Mouse (Mus musculus): ENCODE data around the gene Gm11172.
A peak's percentile ranks its signal among the peaks of the same experiment; 100 is the strongest.
"Not testable (repeated sequence)": the region's sequence is repeated elsewhere in the genome, so short reads cannot be mapped to it uniquely, and the experiment has no call there.

Gm11172 gene

DNA sequence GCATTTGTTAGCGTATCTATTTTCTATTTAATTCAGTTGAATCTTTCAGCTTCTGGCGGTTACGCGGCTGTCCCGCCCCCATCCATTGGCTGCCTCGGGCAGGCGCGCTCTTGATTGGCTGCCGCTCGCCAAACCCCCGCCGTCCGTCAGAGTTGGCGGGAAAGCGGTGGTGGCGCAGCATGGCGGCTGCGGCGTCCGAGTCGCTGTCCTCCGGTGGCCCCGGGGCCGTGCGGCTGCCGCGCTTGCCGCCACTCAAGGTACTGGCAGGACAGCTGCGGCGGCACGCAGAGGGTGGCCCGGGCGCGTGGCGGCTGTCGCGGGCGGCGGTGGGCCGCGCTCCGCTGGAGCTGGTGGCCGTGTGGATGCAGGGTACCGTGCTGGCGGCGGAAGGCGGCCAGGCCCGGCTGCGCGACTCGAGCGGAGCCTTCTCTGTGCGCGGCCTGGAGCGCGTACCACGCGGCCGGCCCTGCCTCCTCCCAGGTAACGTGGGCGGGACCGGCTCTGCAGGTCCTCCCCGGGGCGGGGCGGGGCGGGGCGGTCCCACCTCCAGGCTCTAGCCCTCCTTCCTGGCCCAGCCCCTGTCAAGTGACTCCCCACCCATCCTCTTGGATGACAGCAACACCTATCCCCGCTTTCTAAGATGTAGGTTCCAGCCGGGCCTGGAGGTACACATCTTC lies 22.3 kb downstream of the Gm11172 start, which contains the start of gene Rmi2:
Rmi2 (plus strand) TSS at position 149 of the 677 bp plus-strand sequence.
- peak; percentile 81 to 83 for DNase-seq

- peak; percentile 60 to 82 for DNase-seq
These were observed 23.7 kb downstream of the Gm11172 start for GRCm38 (mm10) chr16:10836388-10836787.

DNA sequence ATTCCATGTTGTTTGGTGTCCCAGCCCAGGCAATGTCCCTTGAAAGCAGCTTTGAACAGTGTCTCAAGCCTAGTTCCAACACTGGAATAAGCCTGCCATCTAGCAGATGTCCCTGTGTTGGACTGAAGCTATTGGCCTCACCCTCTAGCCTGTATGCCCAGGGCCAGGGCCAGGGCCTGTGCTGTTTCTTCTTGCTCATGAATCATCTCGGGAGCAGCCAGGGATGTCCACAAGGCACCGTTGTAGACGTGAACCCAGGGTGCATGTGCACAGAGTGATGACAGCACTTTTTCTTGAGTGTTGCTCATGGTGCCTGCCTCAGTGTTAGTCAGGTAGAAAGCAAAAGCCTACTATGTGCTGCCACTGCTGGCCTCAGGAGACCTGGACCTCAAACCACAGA lies 24.5 kb downstream of the Gm11172 start:
- DNase-seq, result no peak

DNA sequence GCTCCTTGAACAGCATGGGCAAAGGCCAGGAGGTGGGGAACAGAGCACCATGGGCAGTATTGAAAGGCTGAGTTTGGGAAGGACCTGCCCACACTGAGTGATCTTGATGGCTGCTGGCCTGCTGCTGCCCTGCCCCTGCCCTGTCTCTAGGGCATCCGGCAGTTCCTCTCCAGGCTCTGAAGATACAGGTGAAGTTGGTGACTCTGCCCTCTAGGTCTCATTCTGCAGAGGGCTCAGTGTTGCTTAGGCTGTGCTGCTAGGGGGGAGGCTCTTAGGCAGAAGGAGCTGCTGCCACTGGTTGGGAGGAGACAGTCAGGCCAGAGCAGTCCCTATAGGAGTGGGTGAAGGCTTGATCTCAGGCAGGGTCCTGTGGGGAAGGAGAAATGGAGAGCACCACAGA lies 25.2 kb downstream of the Gm11172 start:
- DNase-seq, result peak; percentile 51 to 69

DNA sequence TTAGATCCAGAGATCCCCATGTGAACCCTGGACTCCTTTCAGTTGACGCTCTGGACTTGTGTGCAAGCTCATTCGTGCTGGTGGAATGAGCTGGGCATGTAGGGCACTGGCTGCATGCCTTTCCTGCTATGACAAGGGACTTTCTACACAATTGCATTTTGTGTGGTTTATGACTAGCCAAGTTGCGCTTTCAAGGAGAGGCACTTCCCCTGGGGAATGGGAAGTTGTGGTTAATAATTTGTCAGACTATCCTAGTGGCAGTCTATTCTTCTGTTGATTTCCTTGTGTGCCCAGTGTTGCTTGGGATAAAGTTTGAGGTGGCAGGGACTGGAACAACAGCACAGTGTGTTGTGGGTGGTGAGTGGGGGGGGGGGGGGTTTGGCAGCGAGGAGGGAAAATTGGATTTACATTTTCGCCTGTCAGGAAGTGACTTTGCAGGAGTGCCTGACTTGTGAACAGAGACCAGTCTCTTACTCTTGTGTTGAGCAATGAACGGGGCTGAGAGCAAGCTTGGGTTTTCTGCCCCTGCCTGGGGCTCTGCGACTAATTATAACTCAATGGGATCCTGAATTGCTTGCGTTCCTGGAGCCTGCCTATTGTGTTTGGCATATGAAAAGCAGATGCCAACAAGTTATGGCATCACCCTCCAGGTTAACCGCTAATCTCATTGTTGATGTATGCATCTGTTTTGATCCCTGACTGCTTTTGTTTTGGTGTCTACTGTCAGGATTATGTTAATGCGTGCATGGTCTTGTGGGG lies 26.0 kb downstream of the Gm11172 start:
- no peak for DNase-seq

- no peak for DNase-seq
These were observed 27.3 kb downstream of the Gm11172 start for GRCm38 (mm10) chr16:10840018-10840417.

DNA sequence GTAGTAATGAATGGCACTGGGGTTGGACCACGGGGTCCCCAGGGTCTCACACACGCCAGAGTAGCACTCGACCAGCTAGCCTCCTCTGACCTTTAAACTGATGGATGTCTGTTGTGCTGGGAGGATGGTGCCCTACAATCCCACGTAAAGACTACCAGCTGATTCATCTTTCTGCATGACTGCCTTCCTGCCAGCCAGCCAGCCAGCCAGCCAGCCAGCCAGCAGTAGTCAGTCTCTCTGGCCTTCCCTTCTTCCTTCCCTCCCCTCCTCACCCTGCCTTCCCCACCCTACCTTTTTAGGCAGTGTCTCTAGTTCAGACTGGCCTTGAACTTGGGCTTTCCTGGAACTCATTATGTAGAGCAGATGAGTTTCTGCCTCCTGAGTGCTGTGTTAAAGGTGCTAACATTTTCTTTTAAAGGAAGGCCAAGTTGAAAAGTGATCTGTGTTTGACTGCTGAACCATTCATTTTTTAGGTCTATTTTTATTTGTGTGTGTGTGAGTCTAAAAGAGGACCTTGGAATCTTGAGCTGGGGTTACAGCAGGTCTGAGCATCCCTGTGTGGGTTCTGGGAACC lies 29.7 kb downstream of the Gm11172 start:
- DNase-seq, result no peak

- DNase-seq, result peak; percentile 69 to 83
These were observed 31.0 kb downstream of the Gm11172 start for GRCm38 (mm10) chr16:10843486-10844318.

DNA sequence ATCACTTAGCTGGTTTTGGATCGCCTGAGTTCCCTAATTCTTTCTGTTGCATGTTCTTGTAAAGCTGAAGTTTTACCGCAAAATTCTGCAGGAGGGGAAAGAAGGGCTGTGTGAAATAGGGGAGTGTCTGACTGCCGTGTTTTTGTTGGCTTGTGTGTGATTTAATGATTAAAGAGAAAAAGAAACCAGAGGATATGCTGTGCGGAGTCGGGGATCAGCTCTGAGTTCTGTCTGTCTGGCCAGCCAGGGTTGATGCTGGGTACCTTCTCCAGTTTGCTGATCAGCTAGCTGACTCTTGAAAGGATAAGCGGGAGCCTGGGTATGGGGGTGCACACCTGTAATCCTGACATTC lies 31.6 kb downstream of the Gm11172 start:
- no peak for DNase-seq

- DNase-seq, result no peak
These were observed 33.2 kb downstream of the Gm11172 start for GRCm38 (mm10) chr16:10845952-10846351.

DNA sequence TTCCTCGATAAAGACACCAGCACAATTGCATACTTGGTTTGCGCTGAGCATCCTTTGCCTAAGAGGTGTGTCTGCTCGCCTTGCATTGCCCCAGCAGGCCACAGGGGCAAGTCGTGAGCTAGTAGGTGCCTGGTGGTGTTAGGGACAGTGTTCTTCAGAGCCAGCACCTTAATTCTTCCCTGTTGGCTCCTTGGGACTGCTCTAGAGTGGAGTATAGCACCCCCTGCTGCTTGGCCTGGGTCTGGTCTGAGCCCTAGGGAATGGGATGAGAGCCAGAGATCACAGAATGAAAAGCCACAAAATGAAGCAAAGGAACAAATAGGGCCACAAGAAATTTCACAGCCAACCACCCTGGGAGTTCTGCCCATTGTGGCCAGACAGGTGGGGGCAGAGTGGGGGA lies 33.8 kb downstream of the Gm11172 start:
- peak; percentile 47 to 63 for DNase-seq

DNA sequence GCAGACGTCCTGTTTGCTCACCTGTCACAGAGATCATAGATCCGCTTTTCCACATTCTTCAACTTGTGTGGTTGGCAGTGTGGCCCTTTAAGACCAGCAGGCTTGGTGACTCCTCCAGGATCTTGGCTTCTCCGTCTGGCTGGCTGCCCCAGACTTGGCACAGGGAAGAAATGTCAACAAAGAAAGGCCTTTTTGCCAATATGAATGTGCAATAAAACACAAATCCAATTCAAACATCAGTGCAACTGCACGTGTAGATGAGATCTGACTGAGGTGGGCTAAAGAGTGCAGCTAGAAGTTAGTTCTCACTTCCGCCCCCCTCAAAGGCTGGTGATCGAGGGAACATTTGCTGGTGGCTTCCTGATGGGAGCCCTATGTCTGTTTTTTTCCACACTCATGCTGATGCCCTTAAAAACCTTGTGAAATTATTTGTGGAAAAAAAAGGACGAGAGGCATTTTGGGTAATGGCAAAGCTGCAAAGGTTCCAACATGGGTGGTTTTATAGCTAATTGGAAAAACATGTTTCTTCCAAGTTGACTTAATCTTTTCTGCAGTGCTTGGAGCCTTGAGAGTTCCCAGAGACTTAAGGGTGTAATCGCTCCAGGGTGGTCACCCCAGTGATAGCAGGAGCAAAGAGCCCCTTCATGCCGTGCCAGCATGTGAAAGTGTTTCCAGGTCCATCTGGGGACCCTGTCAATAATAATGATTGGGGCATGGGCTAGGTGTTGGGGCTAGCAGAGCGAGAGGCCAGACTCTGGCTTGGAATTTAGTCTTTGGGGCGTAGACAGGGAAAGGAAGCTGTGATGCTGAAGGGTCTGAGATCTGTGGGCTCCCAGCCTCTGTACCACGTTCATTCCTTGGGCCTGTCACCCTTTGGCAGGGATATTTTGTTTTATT lies 37.5 kb downstream of the Gm11172 start:
- no peak for DNase-seq

- no peak for DNase-seq
These were observed 38.2 kb downstream of the Gm11172 start for GRCm38 (mm10) chr16:10850905-10851304.

- not testable (repeated sequence) for DNase-seq
These were observed 39.5 kb downstream of the Gm11172 start for GRCm38 (mm10) chr16:10852216-10852615.

DNA sequence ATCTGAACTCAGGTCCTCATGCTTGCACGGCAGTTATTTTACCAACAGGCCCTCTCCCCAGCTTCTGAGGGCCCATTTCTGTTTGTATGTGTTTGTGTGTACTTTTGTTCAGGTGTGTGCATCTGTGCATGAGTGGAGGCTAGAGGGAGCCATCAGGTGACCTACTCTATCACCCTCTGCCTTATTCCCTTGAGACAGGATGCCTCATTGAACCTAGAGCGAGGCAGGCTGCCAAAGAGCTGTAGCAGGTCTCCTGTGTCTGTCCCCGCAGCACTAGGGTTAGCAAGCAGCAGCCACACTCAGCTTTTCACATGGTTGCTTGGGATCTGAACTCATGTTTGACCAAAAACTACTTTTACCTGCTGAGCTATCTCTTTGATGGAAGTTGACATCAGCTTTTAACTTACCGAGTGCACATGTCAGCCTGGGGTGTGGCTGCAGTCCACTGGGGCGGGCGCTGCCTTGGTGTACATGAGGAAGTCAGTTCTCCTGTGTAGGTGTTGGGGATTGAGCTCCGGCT lies 47.1 kb downstream of the Gm11172 start:
- DNase-seq, result no peak

DNA sequence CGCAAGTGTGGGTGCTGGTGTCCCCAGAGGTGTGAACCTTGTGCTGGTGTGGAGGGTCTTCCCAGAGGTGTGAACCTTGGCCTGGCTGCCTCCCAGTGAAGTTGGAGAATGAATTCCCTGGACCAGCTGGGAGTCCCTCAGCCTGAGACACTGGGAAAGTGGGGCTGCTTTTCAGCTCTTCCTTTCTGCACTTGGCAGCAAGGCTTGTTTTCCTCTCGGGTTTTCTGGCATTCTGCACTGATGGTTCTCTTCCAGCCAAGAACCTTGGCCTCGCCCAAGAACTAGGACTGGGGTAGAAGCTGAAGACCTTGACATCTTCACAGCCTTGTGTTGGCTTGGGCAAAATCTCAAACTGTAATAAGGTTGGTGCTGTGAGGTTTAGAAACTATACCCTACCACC lies 48.7 kb downstream of the Gm11172 start:
- DNase-seq, result no peak

Measured in thymus, adult 18-20 months (tissue).